Mouse (Mus musculus) MEL (cell line): ENCODE results near the gene Nrxn3. TPM values are rescaled to one million over a fixed set of nuclear protein-coding genes. Genes with fewer than 3 reads are reported as not detected.

Source experiments
- DNase-seq: peaks from one replicate; pipeline ENCODE4 v3.0.0; 2011; ENCODE audit warnings: low read depth, low spot score
- H3K27ac ChIP-seq: 2 replicates; pipeline ENCODE4 v1.5.1; 2012; ENCODE audit warnings: low read depth, mild to moderate bottlenecking, control low read depth, low read length, moderate library complexity; ENCODE audit not compliant: control insufficient read depth
- H3K27me3 ChIP-seq, 2 experiments: fragments of 150-350 bp in 1 of 2; sonication (generic) in 1 of 2; 2 replicates each; pipeline ENCODE4 v1.6.1; 2012; ENCODE audit warnings: low read length in 2 of 2, mild to moderate bottlenecking in 2 of 2, improper control_type of control experiment in 1 of 2, moderate library complexity in 1 of 2; ENCODE audit not compliant: insufficient read depth in 2 of 2, control insufficient read depth in 1 of 2
- H3K36me3 ChIP-seq, 2 experiments: 2 replicates each; pipeline ENCODE4 v1.6.1; 2012 to 2014; ENCODE audit warnings: low read length in 2 of 2, improper control_type of control experiment in 1 of 2, inconsistent platforms in 1 of 2, mild to moderate bottlenecking in 1 of 2; ENCODE audit not compliant: insufficient read depth in 2 of 2, control insufficient read depth in 1 of 2
- H3K4me1 ChIP-seq, 2 experiments: fragments of 150-350 bp in 1 of 2; sonication (generic) in 1 of 2; 2 replicates each; pipeline ENCODE4 v1.6.1; 2012; ENCODE audit warnings: low read length in 2 of 2, improper control_type of control experiment in 1 of 2, mild to moderate bottlenecking in 1 of 2; ENCODE audit not compliant: insufficient read depth in 2 of 2, control insufficient read depth in 1 of 2
- H3K4me3 ChIP-seq, 2 experiments: fragments of 150-350 bp in 1 of 2; sonication (generic) in 1 of 2; 2 replicates each; pipeline ENCODE4 v1.5.1; 2012; ENCODE audit warnings: low read depth in 2 of 2, low read length in 2 of 2, mild to moderate bottlenecking in 2 of 2, moderate library complexity in 2 of 2, control low read depth in 1 of 2, improper control_type of control experiment in 1 of 2; ENCODE audit not compliant: control insufficient read depth in 1 of 2, insufficient read depth in 1 of 2
- H3K79me2 ChIP-seq: 2 replicates; pipeline ENCODE4 v1.6.1; 2012; ENCODE audit warnings: mild to moderate bottlenecking, low read length, moderate library complexity; ENCODE audit not compliant: control insufficient read depth, poor library complexity, insufficient read depth
- H3K9ac ChIP-seq: 2 replicates; pipeline ENCODE4 v1.6.1; 2012; ENCODE audit warnings: low read depth, mild to moderate bottlenecking, control low read depth, low read length, moderate library complexity; ENCODE audit not compliant: control insufficient read depth, poor library complexity, severe bottlenecking
- H3K9me3 ChIP-seq: fragments of 150-350 bp; sonication (generic); replicated peaks from 2 replicates; pipeline ENCODE4 v1.6.1; 2012; ENCODE audit warnings: mild to moderate bottlenecking, low read length, improper control_type of control experiment, moderate library complexity; ENCODE audit not compliant: insufficient read depth
- CHD1 ChIP-seq: IDR thresholded peaks from 2 replicates; pipeline ENCODE4 v1.6.1; 2012; ENCODE audit warnings: low read depth, mild to moderate bottlenecking, inconsistent platforms, low read length, improper control_type of control experiment
- CHD2 ChIP-seq: IDR thresholded peaks from 2 replicates; pipeline ENCODE4 v1.6.1; 2011; ENCODE audit warnings: low read length, improper control_type of control experiment
- E2F4 ChIP-seq: IDR thresholded peaks from 2 replicates; pipeline ENCODE4 v1.6.1; 2011; ENCODE audit warnings: low read depth, low read length, improper control_type of control experiment, borderline replicate concordance
- EP300 ChIP-seq, 2 experiments: IDR thresholded peaks; 2 replicates each; pipeline ENCODE4 v1.6.1; 2011; ENCODE audit warnings: improper control_type of control experiment in 2 of 2, low read length in 2 of 2, low read depth in 1 of 2, mild to moderate bottlenecking in 1 of 2
- ETS1 ChIP-seq: IDR thresholded peaks from 2 replicates; pipeline ENCODE4 v1.6.1; 2012; ENCODE audit warnings: low read depth, mild to moderate bottlenecking, inconsistent platforms, low read length, improper control_type of control experiment, moderate library complexity
- GABPA ChIP-seq: IDR thresholded peaks from 2 replicates; pipeline ENCODE4 v1.6.1; 2012; ENCODE audit warnings: low read depth, mild to moderate bottlenecking, inconsistent platforms, low read length, improper control_type of control experiment, moderate library complexity
- GATA1 ChIP-seq: IDR thresholded peaks from 2 replicates; pipeline ENCODE4 v1.6.1; 2011; ENCODE audit warnings: low read depth, low read length, improper control_type of control experiment
- HCFC1 ChIP-seq: IDR thresholded peaks from 2 replicates; pipeline ENCODE4 v1.6.1; 2012; ENCODE audit warnings: low read depth, mild to moderate bottlenecking, inconsistent platforms, low read length, improper control_type of control experiment, moderate library complexity
- MAFK ChIP-seq: IDR thresholded peaks from 2 replicates; pipeline ENCODE4 v1.6.1; 2011; ENCODE audit warnings: low read depth, mild to moderate bottlenecking, low read length, improper control_type of control experiment, borderline replicate concordance
- MAX ChIP-seq: IDR thresholded peaks from 2 replicates; pipeline ENCODE4 v1.6.1; 2011; ENCODE audit warnings: low read length, improper control_type of control experiment
- MXI1 ChIP-seq: IDR thresholded peaks from 2 replicates; pipeline ENCODE4 v1.6.1; 2011; ENCODE audit warnings: mild to moderate bottlenecking, low read depth, low read length, improper control_type of control experiment
- MYB ChIP-seq: IDR thresholded peaks from 2 replicates; pipeline ENCODE4 v1.6.1; 2011; ENCODE audit warnings: mild to moderate bottlenecking, low read depth, low read length, improper control_type of control experiment
- POLR2A ChIP-seq, 2 experiments: IDR thresholded peaks; 2 replicates each; pipeline ENCODE4 v1.6.1; 2011 to 2012; ENCODE audit warnings: low read length in 2 of 2, mild to moderate bottlenecking in 2 of 2, control low read depth in 1 of 2, improper control_type of control experiment in 1 of 2, low read depth in 1 of 2, moderate library complexity in 1 of 2; ENCODE audit not compliant: control insufficient read depth in 1 of 2, insufficient read depth in 1 of 2, poor library complexity in 1 of 2
- RAD21 ChIP-seq: IDR thresholded peaks from 2 replicates; pipeline ENCODE4 v1.6.1; 2011; ENCODE audit warnings: mild to moderate bottlenecking, low read depth, low read length, improper control_type of control experiment
- RCOR1 ChIP-seq: IDR thresholded peaks from 2 replicates; pipeline ENCODE4 v1.6.1; 2012; ENCODE audit warnings: low read depth, mild to moderate bottlenecking, inconsistent platforms, low read length, improper control_type of control experiment
- SMC3 ChIP-seq: IDR thresholded peaks from 2 replicates; pipeline ENCODE4 v1.6.1; 2011; ENCODE audit warnings: low read depth, low read length, improper control_type of control experiment
- TBP ChIP-seq: IDR thresholded peaks from 2 replicates; pipeline ENCODE4 v1.8.0; 2011; ENCODE audit warnings: low read depth, low read length, improper control_type of control experiment
- UBTF ChIP-seq: IDR thresholded peaks from 2 replicates; pipeline ENCODE4 v1.6.1; 2012; ENCODE audit warnings: low read depth, mild to moderate bottlenecking, inconsistent platforms, low read length, improper control_type of control experiment, moderate library complexity, borderline replicate concordance; ENCODE audit not compliant: insufficient read depth
- ZC3H11A ChIP-seq: IDR thresholded peaks from 2 replicates; pipeline ENCODE4 v1.6.1; 2012; ENCODE audit warnings: low read depth, mild to moderate bottlenecking, inconsistent platforms, low read length, improper control_type of control experiment
- ZKSCAN1 ChIP-seq: IDR thresholded peaks from 2 replicates; pipeline ENCODE4 v1.6.1; 2012; ENCODE audit warnings: low read depth, mild to moderate bottlenecking, inconsistent platforms, low read length, improper control_type of control experiment, moderate library complexity
- ZMIZ1 ChIP-seq: IDR thresholded peaks from 2 replicates; pipeline ENCODE4 v1.6.1; 2012; ENCODE audit warnings: low read depth, mild to moderate bottlenecking, inconsistent platforms, low read length, improper control_type of control experiment, moderate library complexity
- ZNF384 ChIP-seq: IDR thresholded peaks from 2 replicates; pipeline ENCODE4 v1.6.1; 2012; ENCODE audit warnings: low read depth, mild to moderate bottlenecking, inconsistent platforms, low read length, improper control_type of control experiment
- polyA plus RNA-seq, 2 experiments: library from polyadenylated mRNA; stranded (reverse) in 1 of 2; unstranded in 1 of 2; fragments of >175 nt in 1 of 2; fragments of >200 nt in 1 of 2; gene quantifications; 2 replicates each; pipeline versions ENCODE4 v1.2.1 to v1.2.4; 2012; ENCODE audit warnings: low replicate concordance in 2 of 2, low read depth in 1 of 2; ENCODE audit not compliant: insufficient read length in 2 of 2, insufficient read depth in 1 of 2, missing spikeins in 1 of 2
- total RNA-seq: library from RNA; depleted of rRNA; stranded (reverse); fragments of 300-350 nt; gene quantifications from 2 replicates; pipeline ENCODE4 v1.2.3, GENCODE M21; 2012

Gene Nrxn3
- total and polyA plus RNA-seq, 3 experiments = not detected

GRCm38 (mm10) chr12:89369939-89370338 lies 647.3 kb downstream of the Nrxn3 start:
- DNase-seq = no peak
- H3K36me3 ChIP-seq = no peaks in the 10 kb centered on the region
- TF ChIP-seq TBP (no peak), ETS1 (no peak), ZC3H11A (no peak), ZNF384 (no peak), ZKSCAN1 (no peak), EP300 (IDR thresholded peaks at IDR 0.05; ENCODE audit: low read depth in 1 of 2, low read length in 2 of 2) (no peak), RCOR1 (no peak), GATA1 (no peak), HCFC1 (no peak), MAX (no peak), UBTF (no peak), SMC3 (no peak)
- TF ChIP-seq, all 39 proteins: peak for 0
- Histone ChIP-seq H3K79me2 (no peaks in the 10 kb centered on the region), H3K27ac (no peak overlapping the region), H3K4me1 (no peaks in the 10 kb centered on the region), H3K27me3 (no peaks in the 10 kb centered on the region), H3K9me3 (no peaks in the 10 kb centered on the region), H3K4me3 (no peak overlapping the region), H3K9ac (no peak overlapping the region)

GRCm38 (mm10) chr12:89376600-89376999 lies 653.9 kb downstream of the Nrxn3 start:
- no peaks in the 10 kb centered on the region for H3K4me1 ChIP-seq
- H3K27me3 ChIP-seq = no peaks in the 10 kb centered on the region
- TF ChIP-seq MXI1 = no peak
- TF ChIP-seq UBTF = no peak
- TF ChIP-seq MYB = no peak
- no peak for TF ChIP-seq ZC3H11A
- TF ChIP-seq POLR2A (IDR thresholded peaks at IDR 0.05; ENCODE audit: control insufficient read depth in 1 of 2, insufficient read depth in 1 of 2, low read depth in 1 of 2, low read length in 2 of 2, poor library complexity in 1 of 2) = no peak
- no peak for TF ChIP-seq RCOR1
- TF ChIP-seq ZMIZ1 = no peak
- no peak for TF ChIP-seq MAFK
- no peak for TF ChIP-seq GABPA
- TF ChIP-seq GATA1 = no peak
- no peak for TF ChIP-seq RAD21
- TF ChIP-seq CHD1 = no peak
- TF ChIP-seq CHD2 = no peak
- TF ChIP-seq E2F4 = no peak
- no peaks in the 10 kb centered on the region for H3K79me2 ChIP-seq
- no peak for DNase-seq
- H3K9ac ChIP-seq = no peak overlapping the region
- no peaks in the 10 kb centered on the region for H3K36me3 ChIP-seq
- H3K4me3 ChIP-seq = no peak overlapping the region
- H3K27ac ChIP-seq = no peak overlapping the region
- H3K9me3 ChIP-seq = no peaks in the 10 kb centered on the region
